Comparison of ENCODE assay signal across 23 mouse cellular contexts in genomic region chr16:95234891-95235548, GRCm38 (mm10). TPM values are rescaled to one million over a fixed set of nuclear protein-coding genes. Genes with fewer than 3 reads are reported as not detected.
DNase-seq lines count a peak whose midpoint lies in the region; ATAC-seq and TF ChIP-seq lines count a peak whose summit lies in the region.
"Had no signal": no experiment of that assay in that cellular context is flagged by ENCODE, and none has a peak within 500 bp of the region (broad histone marks: within the 10 kb centered on the region; RNA-seq: fewer than 3 reads in every experiment).

No protein-coding gene starts in this region.

- peak; percentile 2 for DNase-seq in liver, adult 2 months (ENCODE audit: extremely low read depth, low read depth, low spot score)
- no peak for DNase-seq in liver
- peak; percentile 74 for DNase-seq in lung, postnatal 25 days (ENCODE audit: low spot score)
- no peak for DNase-seq in embryo, embryonic 10 days (ENCODE audit: low spot score)
- DNase-seq: adrenal gland, postnatal 25 days; cerebellum, adult 8-10 months; cerebellum, postnatal 14 days; gastrocnemius, postnatal 10 days; heart, adult 2 months; heart, postnatal 14 days had no signal

- H3K27me3 ChIP-seq in liver, adult 2 months (ENCODE audit: control insufficient read depth, insufficient read depth, low read length): no peaks in the 10 kb centered on the region
- no peaks in the 10 kb centered on the region for H3K27me3 ChIP-seq in lung, embryonic 16.5 days (ENCODE audit: control insufficient read depth, insufficient read depth, low read depth, low read length)
- no peaks in the 10 kb centered on the region for H3K27me3 ChIP-seq in stomach, embryonic 15.5 days (replicated peaks)
- no peaks in the 10 kb centered on the region for H3K27me3 ChIP-seq in forebrain, embryonic 12.5 days
- H3K27me3 ChIP-seq: CH12.LX; embryonic facial prominence, embryonic 12.5 days; heart, embryonic 15.5 days; Patski had no signal

- no peaks in the 10 kb centered on the region for H3K36me3 ChIP-seq in liver, adult 2 months (ENCODE audit: control insufficient read depth, insufficient read depth, low read length)
- H3K36me3 ChIP-seq in lung, embryonic 16.5 days (ENCODE audit: control insufficient read depth, insufficient read depth, low read length): no peaks in the 10 kb centered on the region
- H3K36me3 ChIP-seq in stomach, embryonic 15.5 days: no peaks in the 10 kb centered on the region
- H3K36me3 ChIP-seq in forebrain, embryonic 12.5 days (replicated peaks): no peaks in the 10 kb centered on the region
- H3K36me3 ChIP-seq: embryonic facial prominence, embryonic 12.5 days; heart, embryonic 15.5 days; hindbrain, embryonic 10.5 days had no signal

- peak; percentile 84 for ATAC-seq in lung, embryonic 16.5 days (ENCODE audit: low read depth)
- peak; percentile 52; the same call in 1 of the 2 replicates for ATAC-seq in stomach, embryonic 15.5 days (ENCODE audit: insufficient read depth, low FRiP score, low read depth)
- ATAC-seq in forebrain, embryonic 12.5 days (ENCODE audit: low FRiP score): no peak
- ATAC-seq: activated CD4-positive, CD25-positive, alpha-beta regulatory T cell, adult 4 months; forebrain, embryonic 16.5 days; Patski had no signal

- H3K4me2 ChIP-seq in lung, embryonic 16.5 days (ENCODE audit: low read depth, low read length): no peak overlapping the region
- H3K4me2 ChIP-seq in stomach, embryonic 15.5 days: no peak overlapping the region
- H3K4me2 ChIP-seq in forebrain, embryonic 12.5 days: no peak overlapping the region
- H3K4me2 ChIP-seq: embryonic facial prominence, embryonic 12.5 days; heart, embryonic 11.5 days; heart, embryonic 15.5 days; hindbrain, embryonic 14.5 days had no signal

- no peak overlapping the region for H3K4me3 ChIP-seq in liver, adult 2 months (ENCODE audit: insufficient read depth, low read depth, low read length)
- no peak overlapping the region for H3K4me3 ChIP-seq in lung, embryonic 16.5 days (ENCODE audit: low read length)
- no peak overlapping the region for H3K4me3 ChIP-seq in stomach, embryonic 15.5 days (replicated peaks)
- H3K4me3 ChIP-seq in forebrain, embryonic 12.5 days (replicated peaks): no peak overlapping the region
- H3K4me3 ChIP-seq: embryonic facial prominence, embryonic 12.5 days; heart, adult 2 months; heart, embryonic 15.5 days; hindbrain, embryonic 10.5 days had no signal

- H3K9ac ChIP-seq in liver, adult 2 months (ENCODE audit: low read depth, low read length): no peak overlapping the region
- H3K9ac ChIP-seq in lung, embryonic 16.5 days (ENCODE audit: low read length): no peak overlapping the region
- no peak overlapping the region for H3K9ac ChIP-seq in stomach, embryonic 15.5 days
- H3K9ac ChIP-seq in forebrain, embryonic 12.5 days: no peak overlapping the region
- H3K9ac ChIP-seq: embryonic facial prominence, embryonic 12.5 days; heart, embryonic 15.5 days; hindbrain, embryonic 14.5 days had no signal

- no peak overlapping the region for H3K27ac ChIP-seq in liver, adult 2 months (replicated peaks; ENCODE audit: insufficient read depth, low read depth, low read length)
- peak overlapping the region; percentile 68 for H3K27ac ChIP-seq in lung, embryonic 16.5 days (ENCODE audit: low read length)
- peak overlapping the region; percentile 46; the same call in 1 of the 2 replicates for H3K27ac ChIP-seq in stomach, embryonic 15.5 days
- H3K27ac ChIP-seq in forebrain, embryonic 12.5 days: no peak overlapping the region
- H3K27ac ChIP-seq: embryonic facial prominence, embryonic 12.5 days; heart, adult 2 months; heart, embryonic 15.5 days; hindbrain, embryonic 10.5 days; hindbrain, embryonic 14.5 days had no signal

- TF ChIP-seq CTCF in liver, adult 2 months (IDR thresholded peaks at IDR 0.05; ENCODE audit: low read depth, low read length): no peak

- no peak for TF ChIP-seq POLR2A in liver, adult 2 months (IDR thresholded peaks at IDR 0.05; ENCODE audit: extremely low read depth, insufficient read depth, low read length)

- no peaks in the 10 kb centered on the region for H3K9me3 ChIP-seq in lung, embryonic 16.5 days (ENCODE audit: control insufficient read depth, low read length)
- H3K9me3 ChIP-seq in stomach, embryonic 15.5 days: no peaks in the 10 kb centered on the region
- H3K9me3 ChIP-seq in forebrain, embryonic 12.5 days: no peaks in the 10 kb centered on the region
- H3K9me3 ChIP-seq: embryonic facial prominence, embryonic 12.5 days; heart, embryonic 15.5 days; hindbrain, embryonic 10.5 days had no signal

- WGBS in liver, adult 2 months: 55% methylated on average over 2 of the region's 2 CpGs
- 54% methylated on average over 2 of the region's 2 CpGs for whole genome bisulfite sequencing in lung, embryonic 16.5 days
- 62% methylated on average over 2 of the region's 2 CpGs for WGBS in stomach, embryonic 15.5 days
- WGBS in forebrain, embryonic 12.5 days: 84% methylated on average over 2 of the region's 2 CpGs

- H3K4me1 ChIP-seq in liver, adult 2 months (ENCODE audit: control insufficient read depth, insufficient read depth, low read length): no peaks in the 10 kb centered on the region
- H3K4me1 ChIP-seq in lung, embryonic 16.5 days (replicated peaks; ENCODE audit: control insufficient read depth, insufficient read depth, low read length): peaks cover 7% of the 10 kb centered on the region
- H3K4me1 ChIP-seq in stomach, embryonic 15.5 days: 0 out of 2 replicates have a peak, but pooled peaks cover 3% of the 10 kb centered on the region
- no peaks in the 10 kb centered on the region for H3K4me1 ChIP-seq in forebrain, embryonic 12.5 days
- H3K4me1 ChIP-seq: embryonic facial prominence, embryonic 12.5 days; hindbrain, embryonic 10.5 days had no signal

- H3K79me2 ChIP-seq in liver, adult 2 months (ENCODE audit: control insufficient read depth, insufficient read depth, low read length): no peaks in the 10 kb centered on the region

RNA-seq across cellular contexts. Expression of gene Kcnj15, which starts 22.3 kb away (rescaled TPM):
- 0.18 and 0.27 TPM in 2 replicates for total RNA-seq in liver, adult 2 months (2014; rRNA removed)
- polyA plus RNA-seq in liver, adult 2 months (2012; rRNA removed): 0.04 and 0.06 TPM in 2 replicates
- polyA plus RNA-seq in lung, embryonic 16.5 days (2015; fragmentation: Nextera tagmentation; extraction: Ambion mirVana): 4.0 and 4.3 TPM in 2 replicates
- 3.3 TPM in 2 replicates for polyA plus RNA-seq in stomach, embryonic 15.5 days (2015; fragmentation: Nextera tagmentation; extraction: Ambion mirVana)
- 0.14 and 0.24 TPM in 2 replicates for polyA plus RNA-seq in forebrain, embryonic 12.5 days (2016; fragmentation: Nextera tagmentation; extraction: Ambion mirVana)
- total RNA-seq: common myeloid progenitor, adult 5-6 weeks had no signal
- polyA plus RNA-seq: forebrain, embryonic 16.5 days had no signal

Comparison
In these comparisons a context has a peak if more than half of its experiments do, and no peak if none do; other contexts are left out.
1. DNase-seq: peak in liver, adult 2 months (single experiment) and lung, postnatal 25 days (single experiment); none in liver (single experiment) and embryo, embryonic 10 days (single experiment).
2. H3K27ac ChIP-seq: peak in lung, embryonic 16.5 days (single experiment) and stomach, embryonic 15.5 days (single experiment); none in liver, adult 2 months (single experiment) and forebrain, embryonic 12.5 days (single experiment).